Mouse (Mus musculus): ENCODE measurements around the gene Prkaa2.

GRCm38 (mm10) chr4:105076152-105076551, 33.5 kb downstream of the Prkaa2 start:
- TF ChIP-seq CTCF (IDR thresholded peaks at IDR 0.05; ENCODE audit: borderline replicate concordance, control insufficient read depth, extremely low read depth, insufficient read depth, low read length, poor library complexity), result no peak
- TF ChIP-seq POLR2A (IDR thresholded peaks at IDR 0.05; ENCODE audit: control insufficient read depth, extremely low read depth, insufficient read depth, low read length, poor library complexity), result no peak

All from thymus, adult 2 months (tissue).